Mouse (Mus musculus) lung, postnatal 0 days (tissue): ENCODE results near the gene D7Ertd443e.

ENCODE experiments used
- CTCF ChIP-seq: IDR thresholded peaks from 2 replicates; pipeline ENCODE4 v1.5.1; 2016; ENCODE audit warnings: antibody characterized with exemption, mild to moderate bottlenecking
- EP300 ChIP-seq: IDR thresholded peaks from 2 replicates; pipeline ENCODE4 v1.6.1; 2016; ENCODE audit warnings: antibody characterized with exemption, mild to moderate bottlenecking, control low read depth

DNA sequence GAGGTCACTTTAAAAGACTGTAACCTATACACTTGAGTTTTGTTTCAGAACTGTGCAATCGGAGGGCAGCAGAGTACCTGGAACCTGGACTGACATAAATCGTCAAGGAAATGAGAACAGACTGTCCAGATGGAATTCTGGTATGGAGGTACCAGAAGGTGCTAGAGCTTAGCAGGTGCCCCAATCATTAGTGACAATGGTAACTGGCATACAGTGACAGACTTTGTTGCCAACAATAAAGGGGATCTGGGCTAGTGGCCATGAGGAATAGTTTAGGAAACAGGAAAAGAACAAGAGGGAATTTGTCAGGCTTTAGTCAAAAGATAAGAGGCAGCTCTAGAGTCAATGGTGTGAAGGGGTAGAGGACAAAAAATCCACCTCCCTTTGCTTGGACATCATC is 43.3 kb downstream of the D7Ertd443e start:
- TF ChIP-seq CTCF (no peak), EP300 (no peak)
